Mouse (Mus musculus) erythroid progenitor cell, adult 5-6 weeks (primary cell): ENCODE data around the gene Txnrd1. TPM values are rescaled to one million over a fixed set of nuclear protein-coding genes. Genes with fewer than 3 reads are reported as not detected.

ENCODE experiments used
- ATAC-seq: replicated peaks from 2 replicates; pipeline ENCODE4 v1.8.0; 2016; ENCODE audit warnings: moderate number of reproducible peaks, mild to moderate bottlenecking, moderate TSS enrichment, inconsistent platforms; ENCODE audit not compliant: poor library complexity, low FRiP score, severe bottlenecking
- total RNA-seq, 2 experiments: library from RNA; stranded (forward) in 1 of 2; stranded (reverse) in 1 of 2; fragments of 150-400 nt in 1 of 2; fragments of 186-747, 209-891 nt in 1 of 2; gene quantifications; 2 replicates each; pipeline versions ENCODE4 v1.2.3 to v1.2.4; 2015 to 2017; ENCODE audit warnings: low replicate concordance in 2 of 2

Txnrd1 gene
- total RNA-seq (2015; ENCODE audit: low replicate concordance) = 26.7 and 38.1 TPM in 2 replicates
- 38.2 and 56.8 TPM in 2 replicates for total RNA-seq (2017; ENCODE audit: low replicate concordance)

- no peak for ATAC-seq
Observed at GRCm38 (mm10) chr10:82833926-82834325, at the start of gene Txnrd1. Gene Txnrd1 (plus strand): TSS chr10:82833951.

DNA sequence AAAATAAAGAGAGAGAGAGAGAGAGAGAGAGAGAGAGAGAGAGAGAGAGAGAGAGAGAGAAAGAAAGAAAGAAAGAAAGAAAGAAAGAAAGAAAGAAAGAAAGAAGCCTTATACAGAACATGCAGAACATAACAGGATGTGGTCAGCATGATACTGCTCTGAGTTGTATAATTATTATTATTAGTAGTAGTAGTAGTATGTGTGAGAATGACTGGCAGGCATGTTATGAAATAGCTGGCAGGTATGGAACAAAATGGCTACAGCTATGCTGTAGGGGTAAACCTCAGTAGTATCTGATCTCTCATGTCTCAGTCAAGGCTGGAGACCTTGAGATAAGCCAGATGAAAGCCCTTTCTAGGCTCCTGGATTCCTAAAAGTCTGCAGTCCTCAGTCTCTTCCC, 44.6 kb upstream of the Txnrd1 start:
- no peak for ATAC-seq

GRCm38 (mm10) chr10:82790504-82790903, 43.2 kb upstream of the Txnrd1 start:
- no peak for ATAC-seq

DNA sequence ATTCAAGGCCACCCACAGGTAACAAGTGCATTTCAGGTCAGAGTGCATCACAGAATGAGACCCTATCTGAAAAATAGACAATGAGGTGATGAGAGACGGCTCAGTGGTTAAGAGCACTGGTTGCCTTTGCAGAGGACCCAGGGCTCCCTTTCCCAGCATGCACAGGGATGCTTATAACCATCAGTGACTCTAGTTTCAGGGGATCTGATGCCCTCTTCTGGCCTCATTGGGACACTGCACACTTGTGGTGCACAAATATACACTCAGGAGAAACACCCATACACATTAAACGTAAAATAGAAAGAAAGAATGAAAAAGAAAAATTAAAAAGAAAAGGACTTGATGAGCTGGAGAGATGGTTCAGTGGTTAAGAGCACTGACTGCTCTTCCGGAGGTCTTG, 42.0 kb upstream of the Txnrd1 start:
- ATAC-seq = peak; percentile 30; the same call in 1 of the 2 replicates

DNA sequence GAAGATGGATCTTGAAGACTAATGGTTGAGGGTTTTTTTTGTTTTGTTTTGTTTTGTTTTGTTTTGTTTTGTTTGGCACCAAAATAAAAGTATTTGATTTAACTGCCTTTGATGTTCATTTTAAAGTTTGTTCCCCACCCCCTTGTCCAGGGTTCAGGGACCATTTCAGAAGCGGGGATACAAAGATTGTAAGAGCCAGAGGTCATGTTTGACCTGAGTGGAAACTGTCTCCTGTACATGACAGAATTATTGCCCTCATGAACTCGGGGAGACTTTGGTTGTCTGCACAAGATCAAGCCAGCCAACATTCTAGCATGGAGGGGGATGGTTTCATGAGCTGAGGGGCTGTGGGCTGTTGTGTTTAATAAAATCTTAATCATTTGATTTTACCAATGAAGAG, 41.4 kb upstream of the Txnrd1 start:
- ATAC-seq = no peak

DNA sequence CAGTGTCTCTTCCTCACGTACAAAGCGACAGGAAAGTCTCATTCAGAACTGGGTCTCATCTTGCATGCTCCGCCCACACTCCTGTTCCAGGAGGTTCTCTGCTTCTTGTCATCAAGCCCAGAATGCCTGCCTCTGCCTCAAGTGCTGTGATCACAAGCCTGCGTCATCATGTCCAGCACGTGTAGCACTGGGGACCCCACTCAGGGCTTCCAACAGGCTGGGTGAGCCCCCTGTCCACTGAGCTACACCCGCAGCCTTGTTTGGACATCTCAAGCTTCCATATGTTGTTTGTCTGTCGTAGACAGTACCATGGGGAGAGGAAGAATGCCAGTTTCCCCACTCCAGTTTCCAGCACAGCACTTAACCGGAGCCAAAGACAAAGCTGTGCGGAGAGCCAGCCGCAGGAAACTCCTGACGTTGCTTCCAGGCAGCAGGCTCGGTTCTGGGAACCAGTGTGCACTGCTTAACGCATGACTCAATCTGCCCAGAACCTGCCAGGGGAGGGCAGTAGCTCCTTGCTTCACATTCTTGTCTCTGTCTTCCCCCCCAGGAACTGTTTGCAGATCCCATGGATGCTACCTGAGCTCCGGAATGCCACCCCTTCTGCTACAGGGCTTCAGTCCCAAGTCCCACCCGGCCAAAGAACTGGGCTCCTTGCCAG, 38.5 kb upstream of the Txnrd1 start:
- ATAC-seq = no peak; the same call in 1 of the 2 replicates

DNA sequence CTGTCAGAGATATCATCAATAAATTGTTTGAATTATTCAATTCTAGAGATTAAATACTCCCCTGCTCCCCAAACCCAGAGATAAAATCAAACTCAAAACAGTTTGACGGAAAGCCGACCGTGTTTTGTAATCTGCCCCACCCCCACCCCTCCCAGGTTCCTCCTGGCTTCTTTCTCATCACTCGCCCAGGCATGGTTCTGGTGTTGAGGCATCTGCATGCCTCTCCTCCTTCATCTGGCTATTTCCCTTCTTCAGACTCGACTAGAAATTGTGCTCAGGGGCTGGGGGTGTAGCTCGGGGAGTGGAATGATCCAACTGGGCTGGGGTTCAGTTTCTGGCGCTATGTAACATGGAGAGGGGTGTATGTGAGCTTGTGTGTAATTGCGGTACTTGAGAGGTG, 38.0 kb upstream of the Txnrd1 start:
- ATAC-seq = no peak

DNA sequence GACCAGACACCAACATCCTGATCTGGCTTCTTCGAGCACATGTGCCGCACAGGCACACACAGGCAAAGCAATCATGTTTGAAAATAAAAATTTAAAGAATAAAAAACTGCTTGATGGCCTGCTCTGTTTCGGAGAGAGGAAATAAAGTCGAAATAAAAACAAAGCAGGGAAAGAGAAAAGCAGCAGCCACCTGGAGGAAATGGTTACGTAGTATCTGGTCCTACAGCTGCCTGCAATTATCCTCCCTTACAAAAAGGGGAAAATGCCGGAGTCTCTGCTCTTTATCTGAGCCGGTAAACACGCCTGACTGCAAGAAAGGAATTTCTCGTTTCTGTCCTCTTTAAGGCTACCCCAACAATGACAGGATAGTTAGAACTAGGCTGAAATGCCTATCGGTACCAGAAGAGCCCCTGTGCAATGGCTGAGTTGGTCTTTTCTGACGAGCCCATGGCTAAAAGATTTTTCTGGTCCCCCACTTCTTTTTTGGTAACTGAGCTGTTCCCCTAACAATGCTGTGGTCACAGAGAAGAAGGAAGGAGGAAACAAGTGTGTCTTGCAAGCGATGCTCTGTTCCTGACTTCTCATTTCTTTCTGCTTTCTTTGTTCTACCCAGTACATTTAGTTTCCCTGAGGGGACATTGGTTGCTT, 37.2 kb upstream of the Txnrd1 start:
- no peak for ATAC-seq

GRCm38 (mm10) chr10:82797119-82797491, 36.6 kb upstream of the Txnrd1 start:
- ATAC-seq = no peak

- ATAC-seq = no peak
Observed at GRCm38 (mm10) chr10:82798312-82798933, 35.3 kb upstream of the Txnrd1 start.

DNA sequence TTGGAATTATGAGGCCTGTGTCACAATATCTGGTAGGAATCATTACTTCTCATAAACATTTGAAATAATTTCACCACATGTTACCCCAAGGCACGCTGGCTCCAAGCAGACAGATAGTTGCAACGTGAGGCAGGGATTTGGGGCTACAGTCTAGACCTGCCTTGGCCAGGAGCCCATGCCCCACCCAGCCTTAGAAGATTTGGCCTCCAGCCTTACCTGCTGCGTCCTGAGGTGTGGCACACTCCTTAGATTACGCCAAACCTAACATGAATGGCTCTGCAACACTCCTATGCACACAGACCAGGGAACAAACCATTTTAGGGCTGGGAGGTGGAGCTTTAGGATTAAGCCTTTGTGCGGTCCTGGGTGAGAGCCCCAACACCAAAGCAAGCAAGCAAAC, 33.7 kb upstream of the Txnrd1 start:
- no peak for ATAC-seq

GRCm38 (mm10) chr10:82804396-82804795, 29.4 kb upstream of the Txnrd1 start:
- no peak for ATAC-seq

DNA sequence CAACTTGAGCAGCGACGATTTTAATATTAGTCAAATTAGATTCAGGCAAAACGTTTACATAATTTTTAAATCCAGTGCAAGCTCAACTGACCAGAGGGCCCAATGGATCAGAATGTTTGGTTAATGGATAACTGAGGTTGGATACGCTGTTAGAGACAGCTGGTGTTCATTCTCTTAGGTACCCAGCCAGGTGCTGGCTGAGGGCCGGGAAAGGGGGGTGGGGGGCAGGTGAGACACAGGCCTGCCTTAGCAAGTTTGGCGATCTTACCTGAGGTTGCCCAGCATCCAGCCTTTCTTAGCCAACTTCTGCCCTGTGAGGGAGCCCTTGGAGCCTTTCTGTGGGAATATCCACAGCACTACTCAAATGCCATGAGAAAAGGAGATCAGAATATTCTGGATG, 28.6 kb upstream of the Txnrd1 start:
- no peak for ATAC-seq

- no peak for ATAC-seq
Observed at GRCm38 (mm10) chr10:82806414-82806813, 27.3 kb upstream of the Txnrd1 start.

- ATAC-seq = no peak
Observed at GRCm38 (mm10) chr10:82807238-82807637, 26.5 kb upstream of the Txnrd1 start.

DNA sequence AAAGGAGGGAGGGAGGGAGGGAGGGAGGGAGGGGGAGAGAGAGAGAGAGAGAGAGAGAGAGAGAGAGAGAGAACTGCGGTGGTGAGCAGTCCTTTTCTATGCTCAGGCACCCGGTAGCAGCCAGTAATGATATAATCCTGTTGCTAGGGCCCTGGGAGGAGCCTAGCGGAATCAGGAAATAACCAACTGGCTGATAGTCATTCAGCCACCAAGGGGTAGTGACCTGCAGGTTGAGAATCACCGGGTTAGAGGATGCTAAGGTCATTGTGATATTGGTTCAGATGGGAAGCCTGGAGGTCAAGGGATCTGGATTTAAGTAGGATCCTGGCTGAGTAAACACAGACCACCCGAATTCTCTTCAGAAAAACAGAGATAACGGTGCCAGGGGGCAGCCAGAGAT, 25.6 kb upstream of the Txnrd1 start:
- ATAC-seq = no peak

DNA sequence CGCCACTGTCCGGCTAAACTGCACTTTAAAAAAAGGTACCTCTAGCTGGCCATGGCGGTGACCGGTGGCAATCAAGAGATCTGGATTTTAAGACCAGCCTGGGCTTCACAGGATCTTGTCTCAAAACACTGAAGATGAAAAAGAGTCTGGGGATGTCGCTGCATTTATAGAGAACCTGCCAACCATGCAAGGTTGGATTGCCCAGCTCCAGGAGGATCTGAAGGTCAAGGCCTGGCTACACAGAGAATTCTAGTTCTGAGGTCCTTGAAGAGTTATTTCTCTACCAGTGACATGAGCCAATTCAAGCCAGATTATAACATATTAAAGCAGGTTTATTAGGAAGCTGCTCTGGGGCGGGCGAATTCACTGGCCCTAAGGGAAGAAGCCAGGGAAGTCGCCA, 24.9 kb upstream of the Txnrd1 start:
- no peak for ATAC-seq

- no peak for ATAC-seq
Observed at GRCm38 (mm10) chr10:82809352-82809751, 24.4 kb upstream of the Txnrd1 start.

DNA sequence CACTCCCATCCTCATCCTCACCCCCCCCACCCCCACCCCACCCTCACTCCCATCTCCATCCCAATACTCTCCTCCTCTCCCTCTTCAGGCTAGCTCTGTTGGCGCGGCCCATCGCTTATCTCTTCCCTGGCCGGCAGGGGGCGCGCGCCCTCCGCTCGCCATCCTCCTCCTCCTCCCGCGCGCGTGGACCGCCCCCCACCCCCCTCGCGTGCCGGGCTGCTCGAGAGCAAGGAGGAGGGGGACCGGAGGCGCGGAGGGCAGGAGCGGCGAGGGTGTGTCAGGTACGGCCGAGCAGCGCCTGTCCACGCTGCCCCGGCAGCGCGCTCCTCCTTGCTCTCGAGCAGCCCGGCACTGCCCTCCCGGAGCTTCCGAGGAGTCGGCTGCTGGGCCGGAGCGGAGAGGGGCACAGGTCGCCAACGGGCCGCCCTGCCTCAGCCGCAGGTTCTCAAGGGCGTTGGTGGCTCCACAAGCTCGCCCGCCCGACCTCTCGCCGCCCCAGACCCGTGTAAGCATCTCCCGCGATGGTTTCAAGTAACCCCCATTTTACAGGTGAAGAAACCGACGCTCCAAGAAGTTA, 21.8 kb upstream of the Txnrd1 start:
- ATAC-seq = peak; percentile 79; the same call in 1 of the 2 replicates

DNA sequence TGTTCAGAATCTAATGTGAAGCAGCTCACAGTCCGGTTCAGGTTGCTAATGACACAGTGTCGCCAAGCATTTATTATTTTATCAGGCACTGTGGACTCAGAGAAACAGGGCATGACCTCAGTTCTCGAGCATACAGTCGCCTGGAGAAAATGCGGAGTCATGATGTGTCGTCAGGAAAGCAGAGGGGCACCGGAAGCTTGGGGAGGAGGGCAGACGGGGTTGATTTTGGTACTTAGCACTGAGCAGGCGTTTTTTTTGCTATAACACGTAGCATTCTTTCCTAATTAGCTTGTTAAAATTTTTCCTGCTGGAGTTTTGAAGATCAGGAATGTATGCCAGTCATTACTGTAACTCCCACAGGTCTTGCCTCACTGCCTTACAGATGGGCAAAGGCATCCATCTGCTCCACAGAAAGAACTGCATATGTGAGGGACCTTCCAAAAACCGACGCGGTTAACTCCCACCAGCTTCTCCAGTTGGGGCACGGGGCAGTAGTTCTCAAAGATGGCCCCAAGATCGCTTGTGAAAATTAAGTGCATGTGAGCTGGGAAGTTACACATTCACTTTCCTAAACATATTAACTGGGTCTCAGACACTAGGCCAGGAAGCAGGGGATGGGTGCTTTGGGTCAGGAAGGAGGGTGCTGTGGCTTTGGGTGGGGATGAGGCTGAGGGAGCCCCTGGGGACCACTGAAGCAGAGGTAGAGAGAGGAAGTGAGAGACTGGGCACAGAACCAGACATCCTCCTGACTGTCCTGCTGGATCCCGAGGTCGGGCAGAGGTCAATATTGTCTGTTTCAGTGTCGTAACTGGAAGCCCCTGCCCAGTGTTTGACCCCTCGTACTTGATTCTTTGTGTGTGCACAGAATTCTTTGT, 19.4 kb upstream of the Txnrd1 start:
- ATAC-seq = no peak
